Mouse (Mus musculus) heart, postnatal 14 days (tissue): ENCODE results near the gene Hoxd8. TPM values are rescaled to one million over a fixed set of nuclear protein-coding genes. Genes with fewer than 3 reads are reported as not detected.

Experiments
- DNase-seq, 2 experiments: peaks; one replicate each; pipeline ENCODE4 v3.0.0; 2021 to 2022
- intact Hi-C: fragments of 180-260 bp; cut with DNase I; formaldehyde crosslinking; loops from one replicate; pipeline ENCODE4 v1.15.1; 2025
- long read RNA-seq, 2 experiments: library from polyadenylated mRNA; stranded (forward); transcript quantifications; one replicate each; pipeline ENCODE4 v2.0.0; 2021
- total RNA-seq, 2 experiments: library from RNA; stranded (reverse); gene quantifications; 2 replicates each; pipeline ENCODE4 v1.2.3; 2021

Gene Hoxd8
- 1 to 10 TPM; 1.5 to 1.6 TPM for total RNA-seq
- long read RNA-seq, experiment 1, partial matches to known transcripts = 0 of 1 reads
- long read RNA-seq, experiment 1, other reads (novel, unspliced or antisense) = 0 of 1 reads
- long read RNA-seq, experiment 2, partial matches to known transcripts = 0 of 2 reads
- long read RNA-seq, experiment 2, other reads (novel, unspliced or antisense) = 0 of 2 reads

GRCm38 (mm10) chr2:74704393-74704998 is at the start of gene Hoxd8:
TSS of gene Hoxd8 (plus strand) at chr2:74704615.
- DNase-seq = peak in 1 of 2 experiments; percentile 51
- intact Hi-C loops = loop anchor here (5.0 to 10.0 kb wide), 2 partner anchors 258 to 1070 kb away; no protein-coding TSS in a partner anchor

- no peak for DNase-seq
- intact Hi-C loops = loop anchor here (2.0 to 5.0 kb wide), 3 partner anchors 37 to 354 kb away; partner anchors contain the start of genes Hoxd10 and Lnpk
Measured at GRCm38 (mm10) chr2:74654743-74655419, 49.5 kb upstream of the Hoxd8 start.

- intact Hi-C loops = loop anchor here (2.0 to 5.0 kb wide), 3 partner anchors 37 to 355 kb away; partner anchors contain the start of genes Hoxd10 and Lnpk
- DNase-seq = peak; percentile 61 to 70
Measured at GRCm38 (mm10) chr2:74655420-74655781, 49.0 kb upstream of the Hoxd8 start.

DNA sequence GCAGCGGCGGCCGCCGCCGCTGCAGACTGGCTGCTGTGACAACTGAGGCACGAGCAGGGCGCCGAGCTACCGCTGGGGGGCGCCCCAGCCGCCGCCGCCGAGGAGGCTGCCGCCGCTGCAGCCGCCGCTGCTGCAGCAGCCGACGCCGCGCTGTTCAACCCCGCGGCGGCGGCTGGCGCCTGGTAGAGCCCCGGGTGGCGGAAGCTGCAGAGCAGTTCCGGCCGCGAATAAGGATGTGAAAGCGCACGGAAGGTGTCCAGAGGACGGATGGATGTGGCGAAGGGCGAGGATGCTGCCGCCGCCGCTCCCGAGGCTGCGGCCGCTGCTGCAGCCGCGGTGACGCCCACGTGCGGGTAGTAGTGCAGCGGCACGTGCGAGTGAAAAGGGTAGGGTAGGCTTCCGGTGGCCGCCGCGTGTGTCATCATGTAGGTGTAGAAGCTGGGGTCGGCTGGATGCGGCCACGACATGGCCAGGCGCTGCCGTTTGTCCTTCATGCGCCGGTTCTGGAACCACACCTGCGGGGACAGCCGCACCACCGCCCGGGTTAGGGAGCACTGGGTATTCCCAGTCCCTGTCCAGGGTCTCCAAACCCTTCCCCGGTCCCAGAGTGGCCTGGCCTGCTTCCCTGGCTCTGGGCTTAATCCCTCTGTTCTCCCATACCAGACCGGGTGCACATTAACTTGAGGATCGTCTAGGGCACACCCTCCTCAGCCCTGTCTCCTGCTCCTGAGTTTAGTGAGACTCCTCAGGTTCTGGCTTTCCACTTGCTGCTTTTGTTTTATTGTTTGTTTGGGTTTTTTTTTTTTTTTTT is 48.4 kb upstream of the Hoxd8 start:
- intact Hi-C loops = loop anchor here (2.0 to 5.0 kb wide), 3 partner anchors 36 to 355 kb away; partner anchors contain the start of genes Hoxd10 and Lnpk
- DNase-seq = peak in 1 of 2 experiments; percentile 37

DNA sequence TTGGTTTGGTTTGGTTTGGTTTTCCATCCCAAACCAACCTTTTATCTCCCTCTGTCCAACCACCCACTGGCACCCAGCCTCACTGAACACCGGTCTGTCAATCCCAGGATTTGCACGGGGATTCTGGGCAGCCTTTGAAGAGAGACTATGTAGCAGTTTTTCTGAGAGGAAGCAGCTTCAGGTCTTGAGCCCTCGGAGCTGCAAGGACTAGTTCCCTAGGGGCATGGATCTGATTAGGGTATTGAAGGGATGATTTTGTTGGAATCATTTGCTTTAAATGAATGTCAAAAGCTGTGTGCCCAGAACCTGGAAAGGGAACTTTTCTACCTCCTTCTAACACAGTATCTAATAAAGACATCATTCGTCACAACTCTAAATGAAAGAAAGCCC is 47.8 kb upstream of the Hoxd8 start:
- intact Hi-C loops = loop anchor here (5.0 kb wide), 2 partner anchors 36 to 79 kb away; partner anchors contain the start of genes Hoxd10 and Lnpk
- no peak for DNase-seq

DNA sequence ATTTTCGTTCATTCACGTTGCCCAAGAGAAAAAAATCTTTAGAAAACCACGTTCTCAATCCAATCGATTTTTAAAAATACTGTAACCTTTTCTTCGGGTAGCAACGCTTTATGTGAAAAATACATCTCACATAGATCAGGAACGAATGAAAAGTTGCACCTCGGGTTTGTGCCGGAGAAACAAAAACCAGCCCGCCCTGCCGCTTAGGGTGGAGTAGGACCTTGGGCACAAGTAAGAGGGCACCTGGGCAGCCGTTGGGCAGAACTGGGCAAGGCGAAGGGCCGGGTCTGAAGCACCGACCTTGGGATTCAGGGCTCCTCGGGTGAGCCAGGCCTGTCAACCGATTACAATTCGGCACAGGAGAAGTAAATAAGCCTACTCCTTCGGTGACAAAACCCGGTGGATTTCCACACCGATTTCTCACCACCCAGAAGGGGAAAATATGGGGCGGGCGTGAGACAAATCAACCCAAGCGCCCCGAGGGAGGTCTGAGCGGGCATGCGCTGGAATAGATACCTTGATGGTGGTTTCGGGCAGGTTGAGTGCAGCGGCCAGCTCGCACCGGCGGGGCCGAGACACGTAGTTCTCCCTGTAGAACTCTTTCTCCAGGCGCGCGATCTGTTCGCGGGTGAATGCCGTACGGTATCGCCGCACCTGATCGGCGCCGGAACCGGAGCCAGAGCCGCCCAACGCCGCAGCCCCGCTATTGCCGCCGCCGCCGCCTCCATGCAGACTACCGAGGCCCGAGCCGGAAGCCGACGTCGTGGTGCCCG is 47.0 kb upstream of the Hoxd8 start:
- no peak for DNase-seq
- intact Hi-C loops = loop anchor here (5.0 kb wide), 2 partner anchors 35 to 80 kb away; partner anchors contain the start of genes Hoxd10 and Lnpk

- intact Hi-C loops = loop anchor here (5.0 kb wide), 2 partner anchors 34 to 81 kb away; partner anchors contain the start of genes Hoxd10 and Lnpk
- no peak for DNase-seq
Measured at GRCm38 (mm10) chr2:74658024-74658666, 46.3 kb upstream of the Hoxd8 start.

- no peak for DNase-seq
Measured at GRCm38 (mm10) chr2:74658667-74659371, 45.6 kb upstream of the Hoxd8 start.

DNA sequence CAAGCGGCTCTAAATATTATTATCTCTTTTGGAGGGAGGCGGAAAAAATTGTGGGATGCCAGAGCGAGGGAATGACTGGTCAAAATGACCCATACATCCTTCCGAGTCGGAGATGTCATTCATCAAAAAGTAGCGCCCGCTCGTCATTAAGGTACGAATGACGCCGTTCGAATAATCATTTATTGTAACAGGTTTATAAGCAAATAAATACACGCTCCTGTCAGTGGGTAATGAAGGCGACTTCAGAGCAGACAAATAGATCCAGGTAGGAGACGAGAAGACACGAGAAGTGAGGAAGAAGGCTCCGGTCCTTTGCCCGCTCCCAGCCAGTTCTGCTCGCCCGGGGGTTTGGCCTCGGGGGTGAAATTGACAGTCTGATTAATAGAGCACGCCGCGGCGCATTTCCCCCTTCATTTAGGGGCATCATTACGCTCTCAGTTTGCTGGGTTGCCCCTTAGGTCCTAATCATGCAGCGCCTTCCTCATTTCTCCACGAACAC is 44.9 kb upstream of the Hoxd8 start, which contains the start of gene Evx2:
Evx2 (minus strand) TSS at position 51 of the 499 bp plus-strand sequence.
- intact Hi-C loops = loop anchor here (2.0 to 5.0 kb wide), 4 partner anchors 33 to 1087 kb away; partner anchors contain the start of genes Hoxd10 and Lnpk
- no peak for DNase-seq

More at GRCm38 (mm10) chr2:74658667-74659371, 45.6 kb upstream of the Hoxd8 start:
- intact Hi-C loops = loop anchor here (5.0 kb wide), 2 partner anchors 33 to 82 kb away; partner anchors contain the start of genes Hoxd10 and Lnpk

DNA sequence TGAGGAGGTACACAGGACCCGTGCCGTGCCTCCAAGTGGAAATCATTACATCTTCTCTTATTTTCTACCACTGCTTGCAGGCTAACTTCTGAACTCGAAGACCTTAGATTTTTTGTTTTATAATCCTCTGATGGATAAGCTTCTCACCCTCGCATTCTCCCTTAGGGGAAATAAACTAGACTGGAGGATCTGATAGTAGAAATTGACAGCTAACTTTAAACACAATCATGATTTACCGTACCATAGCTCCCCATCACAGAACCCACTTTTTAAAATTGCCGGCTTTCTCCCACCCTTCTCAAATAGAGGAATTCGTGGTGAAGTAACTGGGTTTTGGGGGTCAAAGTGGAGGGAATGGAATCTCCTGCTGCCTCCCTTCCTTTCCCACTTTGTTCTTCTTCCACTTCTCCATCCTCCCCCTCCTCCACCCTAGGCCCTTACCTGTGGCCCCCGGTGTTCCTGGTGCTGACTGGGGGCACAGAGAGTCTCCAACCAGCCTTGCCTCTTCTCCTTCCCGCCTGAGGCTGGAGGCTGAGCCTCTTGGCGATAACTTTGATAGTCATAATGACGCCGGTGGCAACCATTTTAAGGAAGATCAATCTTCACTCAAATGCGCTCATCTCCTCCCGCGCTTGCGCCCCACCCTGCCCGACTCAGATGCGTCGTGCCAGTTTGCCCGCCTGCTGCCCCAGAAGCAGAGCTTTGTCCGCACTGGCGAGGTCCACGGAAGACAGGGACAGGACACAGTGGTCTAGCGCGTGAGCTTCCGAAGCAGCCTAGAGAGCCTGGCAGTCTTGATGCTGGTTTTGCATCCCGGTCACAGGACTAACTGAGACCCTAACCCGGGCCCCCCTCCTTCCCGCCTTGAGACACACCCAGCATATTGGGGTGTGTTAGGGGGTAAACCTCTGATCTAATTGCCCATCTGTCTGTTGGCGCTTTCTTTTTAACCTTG is 43.7 kb upstream of the Hoxd8 start:
- intact Hi-C loops = loop anchor here (2.0 to 5.0 kb wide), 2 partner anchors 594 to 1088 kb away; no protein-coding TSS in a partner anchor
- DNase-seq = no peak

GRCm38 (mm10) chr2:74661685-74662084 is 42.7 kb upstream of the Hoxd8 start:
- intact Hi-C loops = loop anchor here (2.0 to 5.0 kb wide), 2 partner anchors 595 to 1089 kb away; no protein-coding TSS in a partner anchor
- peak in 1 of 2 experiments; percentile 51 for DNase-seq

DNA sequence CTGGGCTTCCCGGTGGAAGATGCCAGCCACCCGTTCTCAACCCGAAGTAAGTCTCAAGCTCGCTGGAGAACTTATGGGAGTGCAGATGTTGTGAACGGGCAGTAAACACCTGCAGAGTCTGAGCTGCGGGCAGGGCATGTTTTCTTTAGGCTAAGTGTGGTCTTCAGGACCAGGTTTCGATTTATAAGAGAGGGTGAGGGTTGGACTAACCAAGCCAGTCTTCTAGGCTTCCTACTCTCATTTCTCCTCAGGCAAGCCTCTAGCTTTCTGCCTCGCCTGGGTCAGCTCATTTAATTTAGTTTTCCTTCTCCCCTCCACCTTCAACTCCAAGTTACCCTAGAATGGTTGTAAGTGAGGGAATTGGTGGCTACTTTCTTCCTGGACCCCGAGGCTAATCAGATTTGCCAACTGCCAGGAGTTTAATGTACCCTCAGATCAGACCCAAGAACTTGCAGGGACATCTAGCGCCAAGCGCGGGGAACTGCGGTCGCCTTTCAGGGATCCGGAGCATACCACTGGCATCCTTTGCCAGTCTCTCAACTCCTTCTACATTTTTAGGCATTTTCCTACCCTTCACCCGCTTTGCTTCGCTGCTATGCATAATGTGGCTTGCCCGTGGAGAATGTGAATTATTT is 41.0 kb upstream of the Hoxd8 start:
- intact Hi-C loops = loop anchor here (5.0 kb wide), 1 partner anchor 1091 kb away; no protein-coding TSS in a partner anchor
- peak in 1 of 2 experiments; percentile 60 for DNase-seq

DNA sequence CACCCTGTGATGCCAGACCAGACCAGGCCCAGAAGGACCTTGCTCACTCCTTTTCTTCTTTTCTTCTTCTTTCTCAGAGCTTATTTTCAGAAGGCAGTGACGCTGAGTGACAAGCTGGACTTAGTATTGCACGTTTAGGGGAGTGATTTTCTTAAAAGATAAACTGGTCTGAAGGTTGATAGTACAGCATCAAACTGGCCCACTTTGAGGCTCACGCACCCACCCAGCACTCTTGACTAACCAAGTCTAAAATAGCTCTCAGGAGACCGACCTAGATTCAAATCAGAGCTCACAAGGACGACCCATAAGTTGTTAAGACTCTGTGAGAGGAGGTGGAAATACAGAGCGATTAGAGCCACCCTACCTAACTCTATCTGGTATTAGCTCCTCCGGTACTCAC is 38.0 kb upstream of the Hoxd8 start:
- intact Hi-C loops = no loop called here
- DNase-seq = no peak

- DNase-seq = no peak
- intact Hi-C loops = no loop called here
Measured at GRCm38 (mm10) chr2:74667191-74667841, 37.1 kb upstream of the Hoxd8 start.

DNA sequence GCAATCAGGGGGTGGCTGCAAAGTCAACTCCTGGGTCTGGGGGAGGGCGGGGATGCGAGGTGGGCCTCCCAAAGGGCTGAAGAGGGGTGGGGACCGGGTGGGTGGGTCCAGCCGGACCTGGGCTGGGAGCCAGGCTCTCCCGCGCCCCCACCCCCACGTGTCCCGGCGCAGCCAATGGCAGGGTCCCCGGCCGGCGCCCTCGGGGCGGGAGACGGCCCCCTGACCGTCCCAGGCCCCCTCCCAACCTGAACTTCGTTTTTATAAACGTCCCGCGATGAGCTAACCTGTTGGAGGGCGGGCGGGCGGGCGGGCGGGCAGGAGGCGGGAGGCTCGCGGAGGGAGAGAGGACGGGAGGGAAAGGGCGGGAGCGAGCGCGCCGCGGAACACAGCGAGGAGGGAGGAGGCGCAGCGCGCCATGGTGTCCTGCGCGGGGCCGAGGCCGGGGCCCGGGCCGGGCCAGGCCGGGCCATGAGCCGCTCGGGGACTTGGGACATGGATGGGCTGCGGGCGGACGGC is 36.5 kb upstream of the Hoxd8 start, which contains the start of gene Hoxd13:
Hoxd13 (plus strand) TSS at position 469 of the 516 bp plus-strand sequence.
- no peak for DNase-seq
- intact Hi-C loops = no loop called here
